Mouse (Mus musculus) cerebellum, adult 2 months (tissue): Measurements from ENCODE around the gene Klhl29. TPM values are rescaled to one million over a fixed set of nuclear protein-coding genes. Genes with fewer than 3 reads are reported as not detected.
A peak's percentile ranks its signal among the peaks of the same experiment; 100 is the strongest.

ENCODE experiments used
- DNase-seq, 2 experiments: peaks; one replicate each; pipeline ENCODE4 v3.0.0; 2021
- H3K27ac ChIP-seq: fragments of 200-500 bp; 2 replicates; pipeline ENCODE4 v1.5.1; 2012; ENCODE audit warnings: low read length, control low read depth, inconsistent platforms; ENCODE audit not compliant: insufficient read depth
- H3K27me3 ChIP-seq: fragments of 200-500 bp; 2 replicates; pipeline ENCODE4 v1.6.1; 2012; ENCODE audit warnings: inconsistent platforms, mild to moderate bottlenecking, low read length, moderate library complexity; ENCODE audit not compliant: control insufficient read depth, insufficient read depth
- H3K4me1 ChIP-seq: fragments of 200-500 bp; 2 replicates; pipeline ENCODE4 v1.6.1; 2011; ENCODE audit warnings: low read length; ENCODE audit not compliant: control insufficient read depth, insufficient read depth
- H3K4me3 ChIP-seq: fragments of 200-500 bp; replicated peaks from 2 replicates; pipeline ENCODE3; 2011; ENCODE audit warnings: mild to moderate bottlenecking, low read depth, low read length, control low read depth; ENCODE audit not compliant: insufficient read depth
- CTCF ChIP-seq: fragments of 200-500 bp; IDR thresholded peaks from 2 replicates; pipeline ENCODE4 v1.5.1; 2011; ENCODE audit warnings: low read depth, mild to moderate bottlenecking, control low read depth, low read length, moderate library complexity, borderline replicate concordance; ENCODE audit not compliant: insufficient read depth
- POLR2A ChIP-seq: fragments of 200-500 bp; IDR thresholded peaks from 2 replicates; pipeline ENCODE4 v1.6.1; 2011; ENCODE audit warnings: low read length, control low read depth, borderline replicate concordance; ENCODE audit not compliant: insufficient read depth
- WGBS: fragments of 180-500 bp; shearing (Covaris S2); methylation state at CpG from one replicate; pipeline ENCODE4 v1.1.7; 2018; 5-methylcytosine and 5-hydroxymethylcytosine counted together
- polyA plus RNA-seq: library from polyadenylated mRNA; depleted of rRNA; stranded (reverse); fragments of >200 nt; gene quantifications from 2 replicates; pipeline ENCODE4 v1.2.3, GENCODE M21; 2012

Gene Klhl29
- polyA plus RNA-seq, 1 experiment: 15.2 TPM

DNA sequence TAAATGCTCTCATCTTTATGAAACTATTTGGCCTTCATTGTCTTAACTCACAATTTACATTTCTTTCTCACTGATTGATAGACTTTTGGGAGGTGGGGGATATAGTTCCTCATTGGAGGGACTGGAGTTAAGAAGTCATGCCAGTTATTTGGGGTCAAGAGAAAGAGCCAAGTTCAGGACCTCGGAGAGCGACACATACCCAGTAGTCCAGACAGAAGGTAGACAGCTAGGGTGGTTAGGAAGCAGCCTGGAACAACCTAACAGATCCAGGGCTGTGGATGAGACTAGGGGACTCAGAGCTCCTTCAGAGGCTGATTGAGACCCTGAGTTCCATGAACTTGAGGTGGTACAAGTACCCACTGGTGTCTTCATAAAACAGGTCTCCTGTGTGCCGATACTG lies 264.1 kb downstream of the Klhl29 start:
- H3K4me3 ChIP-seq: no peak overlapping the region
- no peak overlapping the region for H3K27ac ChIP-seq
- TF ChIP-seq CTCF (no peak), POLR2A (no peak)
- no peak for DNase-seq
- no peaks in the 10 kb centered on the region for H3K4me1 ChIP-seq
- 80% methylated on average over 3 of the region's 3 CpGs for WGBS
- no peaks in the 10 kb centered on the region for H3K27me3 ChIP-seq

- H3K27ac ChIP-seq: no peak overlapping the region
- WGBS: 74% methylated on average over 6 of the region's 6 CpGs
- no peaks in the 10 kb centered on the region for H3K27me3 ChIP-seq
- DNase-seq: no peak
- TF ChIP-seq POLR2A (no peak), CTCF (no peak)
- H3K4me1 ChIP-seq: peaks cover 15% of the 10 kb centered on the region
- no peak overlapping the region for H3K4me3 ChIP-seq
These were observed 266.9 kb downstream of the Klhl29 start for GRCm38 (mm10) chr12:5108613-5109012.

GRCm38 (mm10) chr12:5107795-5108194 lies 267.7 kb downstream of the Klhl29 start:
- DNase-seq: no peak
- Histone ChIP-seq H3K4me3 (no peak overlapping the region), H3K27ac (no peak overlapping the region), H3K27me3 (no peaks in the 10 kb centered on the region), H3K4me1 (peaks cover 21% of the 10 kb centered on the region)
- TF ChIP-seq CTCF (no peak), POLR2A (no peak)
- WGBS: 92% methylated on average over 2 of the region's 2 CpGs

DNA sequence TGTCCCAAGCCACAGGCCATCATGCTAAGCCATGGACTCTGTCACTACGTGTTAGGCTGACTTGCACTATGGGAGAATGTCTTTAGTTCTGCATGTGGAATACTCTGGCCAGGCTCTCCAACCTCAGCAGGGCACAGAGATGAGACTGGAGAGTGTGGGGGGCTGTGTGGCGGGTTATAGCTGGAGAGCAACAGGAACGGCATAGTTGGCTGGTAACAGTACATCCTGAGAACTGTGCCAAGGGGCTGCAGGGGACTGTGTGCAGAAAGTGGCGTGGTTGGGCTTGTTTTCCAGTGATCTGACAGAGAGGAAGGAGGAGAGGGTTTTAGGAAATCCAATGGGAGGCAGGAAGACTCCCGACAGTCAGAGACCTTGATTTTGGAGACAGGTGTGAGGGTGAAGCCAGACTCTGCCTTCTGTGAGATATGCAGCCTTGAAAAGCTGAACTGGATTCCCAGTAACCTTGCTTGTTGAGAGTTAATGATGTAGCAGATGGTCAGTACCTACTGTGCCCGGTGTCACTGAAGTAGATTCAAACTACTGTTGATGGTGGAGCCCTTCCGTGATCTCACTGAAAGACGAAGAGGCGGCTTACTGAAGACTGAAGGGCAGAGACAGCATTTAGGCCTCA lies 270.9 kb downstream of the Klhl29 start:
- Histone ChIP-seq H3K4me1 (peaks cover 29% of the 10 kb centered on the region), H3K27me3 (no peaks in the 10 kb centered on the region), H3K27ac (0 out of 2 replicates have a peak overlapping the region, but pooled peaks have one; percentile 51), H3K4me3 (no peak overlapping the region)
- WGBS: 18% methylated on average over 9 of the region's 9 CpGs
- DNase-seq: peak in 1 of 2 experiments; percentile 46
- TF ChIP-seq CTCF (no peak), POLR2A (no peak)

DNA sequence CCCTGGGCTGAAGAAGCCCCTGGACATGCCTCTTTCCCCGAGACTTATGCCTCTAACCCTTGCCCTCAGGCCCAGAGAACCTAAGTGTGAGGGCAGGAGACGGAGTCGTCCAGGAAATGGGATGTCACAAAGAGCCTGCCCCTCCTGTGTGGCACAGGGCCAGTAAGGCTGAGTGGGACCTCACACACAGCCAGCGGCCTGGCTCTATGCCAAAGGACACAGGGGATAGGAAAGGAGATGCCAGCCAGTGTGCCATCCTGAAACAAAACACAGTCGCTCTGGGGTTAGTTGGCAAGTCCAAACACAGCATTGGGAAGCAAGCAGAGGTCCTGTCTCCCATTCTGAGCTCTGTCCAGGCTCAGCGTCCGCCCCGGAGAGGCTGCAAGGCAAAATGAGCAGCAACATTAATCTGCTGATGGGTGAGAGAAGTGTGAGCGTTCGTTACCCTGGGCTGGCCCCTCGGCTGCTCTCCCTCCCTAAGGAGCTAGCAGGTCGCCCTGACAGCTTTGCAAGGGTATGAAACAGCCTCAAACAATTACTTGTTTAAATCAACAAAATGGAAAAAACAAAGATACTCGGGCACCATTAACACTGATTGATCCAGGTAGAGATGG lies 274.0 kb downstream of the Klhl29 start:
- TF ChIP-seq CTCF (no peak), POLR2A (no peak)

DNA sequence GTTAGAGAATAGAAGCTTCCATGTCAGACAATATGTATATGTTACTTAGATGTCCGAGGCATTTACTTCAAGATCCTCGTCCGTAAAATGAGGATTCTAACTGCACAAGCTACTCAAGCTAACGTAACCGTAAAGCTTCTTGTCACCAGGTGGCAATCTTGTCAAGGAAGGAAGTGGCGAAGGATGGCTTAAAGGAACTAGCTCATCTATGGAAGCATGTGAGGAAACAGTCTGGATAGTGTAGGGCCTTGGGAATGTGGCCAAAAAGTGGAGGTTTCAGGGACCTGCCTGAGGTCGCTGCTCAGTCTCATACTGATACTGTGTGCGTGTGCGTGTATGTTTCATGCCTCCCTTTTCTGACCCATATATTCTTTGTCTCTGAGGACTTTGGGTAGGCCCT lies 275.9 kb downstream of the Klhl29 start:
- H3K27me3 ChIP-seq: no peaks in the 10 kb centered on the region
- no peak for TF ChIP-seq POLR2A
- no peak for TF ChIP-seq CTCF
- H3K4me1 ChIP-seq: peaks cover 24% of the 10 kb centered on the region
- no peak overlapping the region for H3K27ac ChIP-seq
- no peak overlapping the region for H3K4me3 ChIP-seq
- DNase-seq: no peak
- 87% methylated on average over 9 of the region's 9 CpGs for WGBS

More for the DNA sequence above, 274.0 kb downstream of the Klhl29 start:
- Histone ChIP-seq H3K4me3 (no peak overlapping the region), H3K27me3 (no peaks in the 10 kb centered on the region), H3K27ac (no peak overlapping the region), H3K4me1 (peaks cover 29% of the 10 kb centered on the region)
- 48% methylated on average over 13 of the region's 13 CpGs for WGBS
- DNase-seq: peak in 1 of 2 experiments; percentile 41

- Histone ChIP-seq H3K4me3 (no peak overlapping the region), H3K27me3 (no peaks in the 10 kb centered on the region), H3K27ac (no peak overlapping the region), H3K4me1 (peaks cover 9% of the 10 kb centered on the region)
- TF ChIP-seq POLR2A: no peak
- TF ChIP-seq CTCF: no peak
- no peak for DNase-seq
- 48% methylated on average over 1 of the region's 1 CpGs for WGBS
These were observed 286.8 kb downstream of the Klhl29 start for GRCm38 (mm10) chr12:5088639-5089038.

- TF ChIP-seq CTCF (no peak), POLR2A (no peak)
- H3K27me3 ChIP-seq: no peaks in the 10 kb centered on the region
These were observed 287.5 kb downstream of the Klhl29 start for GRCm38 (mm10) chr12:5087787-5088519.

More at GRCm38 (mm10) chr12:5087787-5088519, 287.5 kb downstream of the Klhl29 start:
- Histone ChIP-seq H3K27ac (no peak overlapping the region), H3K4me3 (no peak overlapping the region), H3K4me1 (peaks cover 9% of the 10 kb centered on the region)
- peak; percentile 62 to 83 for DNase-seq
- WGBS: 5% methylated on average over 10 of the region's 10 CpGs
